Mouse (Mus musculus) heart, adult 2 months (tissue): ENCODE results near the gene Zfp46. TPM values are rescaled to one million over a fixed set of nuclear protein-coding genes. Genes with fewer than 3 reads are reported as not detected.
A peak's percentile ranks its signal among the peaks of the same experiment; 100 is the strongest.

Source experiments
- DNase-seq, 2 experiments: peaks; one replicate each; pipeline ENCODE4 v3.0.0; 2021
- H3K27ac ChIP-seq: fragments of 200-600 bp; 2 replicates; pipeline ENCODE4 v1.8.1; 2022
- H3K27me3 ChIP-seq: fragments of 200-500 bp; 2 replicates; pipeline ENCODE4 v1.6.1; 2012; ENCODE audit warnings: mild to moderate bottlenecking, low read length, inconsistent platforms, mixed read lengths; ENCODE audit not compliant: control insufficient read depth, insufficient read depth
- H3K36me3 ChIP-seq: fragments of 200-500 bp; 2 replicates; pipeline ENCODE4 v1.6.1; 2012; ENCODE audit warnings: low read length, inconsistent platforms; ENCODE audit not compliant: control insufficient read depth, insufficient read depth
- H3K4me1 ChIP-seq: fragments of 200-500 bp; 2 replicates; pipeline ENCODE4 v1.6.1; 2011; ENCODE audit warnings: low read length; ENCODE audit not compliant: control insufficient read depth, insufficient read depth
- H3K4me3 ChIP-seq: fragments of 200-600 bp; 2 replicates; pipeline ENCODE4 v1.8.1; 2022
- H3K79me2 ChIP-seq: fragments of 200-500 bp; replicated peaks from 2 replicates; pipeline ENCODE4 v1.6.1; 2012; ENCODE audit warnings: mild to moderate bottlenecking, inconsistent platforms, low read length, moderate library complexity, mixed read lengths; ENCODE audit not compliant: control insufficient read depth, insufficient read depth
- H3K9ac ChIP-seq: fragments of 200-500 bp; 2 replicates; pipeline ENCODE4 v1.6.1; 2012; ENCODE audit warnings: low read depth, mild to moderate bottlenecking, control low read depth, inconsistent platforms, low read length, mixed read lengths
- CTCF ChIP-seq: fragments of 200-600 bp; IDR thresholded peaks from 2 replicates; pipeline ENCODE4 v1.8.1; 2022; ENCODE audit warnings: antibody characterized with exemption, mild to moderate bottlenecking, moderate library complexity
- EP300 ChIP-seq: fragments of 200-500 bp; IDR thresholded peaks from 2 replicates; pipeline ENCODE4 v1.6.1; 2011; ENCODE audit warnings: low read depth, low read length, control low read depth; ENCODE audit not compliant: insufficient read depth
- POLR2A ChIP-seq: fragments of 200-500 bp; IDR thresholded peaks from 2 replicates; pipeline ENCODE4 v1.6.1; 2011; ENCODE audit warnings: mild to moderate bottlenecking, low read depth, low read length, control low read depth; ENCODE audit not compliant: insufficient read depth
- WGBS: fragments of 180-500 bp; shearing (Covaris S2); methylation state at CpG from one replicate; pipeline ENCODE4 v1.1.7; 2018; 5-methylcytosine and 5-hydroxymethylcytosine counted together
- intact Hi-C: fragments of 180-260 bp; cut with DNase I; formaldehyde crosslinking; loops from one replicate; pipeline ENCODE4 v1.15.1; 2025
- polyA plus RNA-seq: library from polyadenylated mRNA; depleted of rRNA; stranded (reverse); fragments of >200 nt; gene quantifications from 2 replicates; pipeline ENCODE4 v1.2.3, GENCODE M21; 2012
- total RNA-seq, 2 experiments: library from RNA; stranded (reverse); gene quantifications; 2 replicates each; pipeline ENCODE4 v1.2.3; 2021

The Zfp46 gene
- total and polyA plus RNA-seq, 3 experiments: 32.1 to 39.6 (median 33.7) TPM

DNA sequence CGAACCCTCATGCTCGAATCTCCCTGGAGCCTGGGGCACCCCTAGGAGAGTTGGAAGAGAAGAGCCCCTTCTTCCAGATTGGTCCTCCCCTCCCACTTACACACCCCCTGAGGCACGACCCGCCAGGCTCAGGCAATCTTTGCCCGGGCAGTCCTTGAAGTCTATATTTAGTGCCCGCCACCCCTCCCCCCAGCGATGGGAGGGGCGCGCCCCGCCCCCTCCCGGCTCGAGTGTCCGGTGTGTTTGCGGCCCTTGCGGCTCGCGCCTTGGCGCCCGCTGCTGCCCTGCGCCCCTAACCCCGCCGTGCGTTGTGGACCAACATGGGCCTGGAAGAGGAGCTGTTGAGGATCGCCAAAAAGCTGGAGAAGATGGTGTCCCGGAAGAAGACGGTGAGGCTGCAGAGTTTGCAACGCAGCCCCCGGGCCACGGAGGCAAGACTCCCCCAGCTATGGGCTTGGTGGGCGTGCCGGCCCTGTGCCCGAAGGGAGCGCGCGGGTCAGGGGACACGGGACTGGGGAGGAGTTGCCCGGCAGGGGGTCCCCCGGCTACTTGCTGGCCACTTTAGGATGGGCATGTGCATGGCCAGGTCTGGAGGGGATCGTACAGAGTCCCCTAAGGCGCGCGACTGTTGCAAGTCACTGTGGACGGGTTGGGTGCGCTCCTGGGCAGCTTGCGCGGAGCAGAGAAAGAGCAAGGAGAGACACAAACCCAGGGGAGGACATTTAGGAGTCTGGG is 36.6 kb upstream of the Zfp46 start, which contains the start of gene Tcea3:
Tcea3 (plus strand) TSS at position 1 of the 735 bp plus-strand sequence.
- H3K4me1 ChIP-seq: peaks cover 10% of the 10 kb centered on the region
- no peak for TF ChIP-seq EP300
- TF ChIP-seq CTCF: no peak
- peak; percentile 71; the same call in 1 of the 2 replicates for TF ChIP-seq POLR2A
- H3K27ac ChIP-seq: peak within 1 kb of the TSS; percentile 88
- intact Hi-C loops: no loop called here
- H3K79me2 ChIP-seq: no peaks in the 10 kb centered on the region
- H3K36me3 ChIP-seq: no peaks in the 10 kb centered on the region
- peak within 1 kb of the TSS; percentile 74 for H3K4me3 ChIP-seq
- H3K9ac ChIP-seq: peak within 1 kb of the TSS; percentile 76
- H3K27me3 ChIP-seq: no peaks in the 10 kb centered on the region
- WGBS: 1% methylated on average over 46 of the region's 46 CpGs
- DNase-seq: peak; percentile 74

DNA sequence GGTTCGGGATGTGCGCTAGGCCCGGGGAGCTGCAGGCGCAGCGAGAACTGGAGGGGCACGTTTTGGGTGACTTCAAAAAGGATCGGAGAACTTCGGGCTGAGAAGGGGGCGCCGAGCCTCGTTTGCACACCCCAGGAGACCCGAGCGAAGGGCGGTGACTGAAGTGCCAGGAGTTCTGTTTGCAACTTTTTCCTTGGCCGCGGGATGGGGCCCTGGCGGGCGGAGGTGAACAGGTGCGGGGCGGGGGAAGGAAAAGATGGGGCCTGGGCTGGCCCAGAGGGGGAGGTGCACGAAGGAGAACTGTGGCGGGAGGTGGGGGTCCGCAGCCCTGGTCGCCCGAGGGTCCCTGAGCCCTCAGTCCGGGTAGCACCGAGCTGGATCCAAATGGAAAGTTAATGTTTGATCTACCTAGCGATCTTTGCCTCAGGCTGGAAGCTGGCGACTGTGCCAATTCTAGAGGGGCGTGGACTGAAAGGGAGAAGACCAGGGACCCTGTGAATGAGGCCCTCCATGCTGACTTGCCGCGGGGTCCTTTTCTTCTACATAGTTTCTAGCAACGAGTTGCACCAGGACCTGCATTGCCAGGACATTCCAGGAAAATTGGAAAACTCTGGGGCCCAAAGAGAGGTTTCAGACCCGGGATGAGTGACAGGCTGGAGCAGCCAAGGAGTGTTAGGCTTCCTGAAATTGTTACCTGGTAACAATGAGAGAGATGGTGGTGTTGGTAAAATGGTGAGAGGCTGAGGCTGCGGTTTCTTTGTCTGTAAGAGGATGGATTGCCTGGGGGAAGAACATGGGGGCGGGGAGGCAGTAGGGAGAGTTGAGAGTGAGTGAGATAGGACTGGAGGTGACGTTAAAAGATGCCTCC is 35.8 kb upstream of the Zfp46 start:
- intact Hi-C loops: no loop called here
- peak overlapping the region; percentile 76 for H3K9ac ChIP-seq
- DNase-seq: no peak
- H3K36me3 ChIP-seq: no peaks in the 10 kb centered on the region
- H3K27ac ChIP-seq: peak overlapping the region; percentile 88
- H3K4me3 ChIP-seq: peak overlapping the region; percentile 74
- TF ChIP-seq POLR2A (no peak), CTCF (no peak), EP300 (no peak)
- no peaks in the 10 kb centered on the region for H3K79me2 ChIP-seq
- WGBS: 5% methylated on average over 37 of the region's 37 CpGs
- no peaks in the 10 kb centered on the region for H3K27me3 ChIP-seq
- peaks cover 10% of the 10 kb centered on the region for H3K4me1 ChIP-seq

DNA sequence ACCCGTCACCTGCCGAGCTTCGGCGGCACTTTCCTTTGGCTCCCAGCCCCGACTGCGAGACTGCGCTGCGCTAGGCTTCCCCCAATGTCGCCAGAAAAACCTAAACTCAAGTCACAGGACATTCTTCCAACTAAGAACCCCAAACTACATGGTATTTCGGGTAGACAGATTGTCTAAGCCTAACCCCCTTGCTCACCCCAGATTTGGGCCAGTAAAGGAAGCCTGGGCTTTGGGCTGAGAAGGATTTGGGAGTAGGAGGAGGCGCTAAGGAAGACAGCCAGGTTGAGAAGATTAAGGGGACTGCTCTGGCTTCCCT is 35.2 kb upstream of the Zfp46 start:
- intact Hi-C loops: no loop called here
- DNase-seq: no peak

DNA sequence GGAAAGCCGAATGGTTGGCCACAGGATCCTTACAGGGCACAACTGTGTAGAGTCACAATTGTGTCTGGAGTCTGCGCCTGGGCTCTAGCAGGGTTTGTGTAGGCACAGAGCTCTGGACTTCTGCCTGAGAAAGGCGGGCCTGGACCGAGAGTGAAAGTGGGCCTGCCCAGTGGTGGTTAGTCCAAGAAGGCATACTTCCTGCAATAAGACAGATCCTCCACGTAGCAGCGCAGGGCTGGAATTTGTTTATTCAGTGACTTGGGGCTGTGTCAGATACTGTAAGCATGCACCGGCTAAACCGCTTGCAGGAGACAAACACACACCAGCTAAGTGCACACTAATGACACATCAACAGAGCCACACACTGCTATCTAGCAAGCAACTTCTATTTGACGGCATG is 34.7 kb upstream of the Zfp46 start:
- intact Hi-C loops: no loop called here
- Histone ChIP-seq H3K9ac (0 out of 2 replicates have a peak overlapping the region, but pooled peaks have one; percentile 17), H3K4me3 (no peak overlapping the region), H3K36me3 (no peaks in the 10 kb centered on the region), H3K27me3 (no peaks in the 10 kb centered on the region), H3K79me2 (no peaks in the 10 kb centered on the region), H3K27ac (peak overlapping the region; percentile 39), H3K4me1 (peaks cover 10% of the 10 kb centered on the region)
- peak; percentile 73 to 81 for DNase-seq
- 18% methylated on average over 9 of the region's 9 CpGs for WGBS
- TF ChIP-seq POLR2A (peak; percentile 26; the same call in 1 of the 2 replicates), EP300 (no peak)

More for the DNA sequence above, 35.2 kb upstream of the Zfp46 start:
- Histone ChIP-seq H3K4me3 (peak overlapping the region; percentile 74; the same call in 1 of the 2 replicates), H3K36me3 (no peaks in the 10 kb centered on the region), H3K27me3 (no peaks in the 10 kb centered on the region), H3K27ac (peak overlapping the region; percentile 39), H3K79me2 (no peaks in the 10 kb centered on the region), H3K9ac (no peak overlapping the region), H3K4me1 (peaks cover 10% of the 10 kb centered on the region)
- TF ChIP-seq CTCF (no peak), POLR2A (no peak), EP300 (no peak)
- WGBS: 22% methylated on average over 11 of the region's 11 CpGs

DNA sequence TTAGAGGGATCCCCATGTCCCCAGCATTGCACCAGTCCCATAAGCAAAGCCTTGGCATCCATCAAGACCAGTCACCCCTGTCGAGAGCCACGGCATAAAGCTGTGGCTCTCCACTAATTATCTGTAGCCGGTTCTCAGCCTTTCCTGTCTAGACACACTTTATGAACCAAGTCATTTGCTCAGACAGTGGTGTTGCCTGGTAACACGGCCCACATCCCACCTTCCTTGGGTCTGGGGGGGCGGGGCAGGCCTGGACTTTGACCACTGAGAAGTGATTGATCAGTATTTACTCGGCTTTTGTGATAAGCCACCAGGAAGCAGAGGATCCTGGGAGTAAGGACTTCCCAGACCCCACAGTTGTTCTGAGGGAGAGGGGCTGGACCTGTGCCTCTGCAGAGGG is 28.6 kb upstream of the Zfp46 start:
- Histone ChIP-seq H3K27ac (no peak overlapping the region), H3K79me2 (no peaks in the 10 kb centered on the region), H3K4me1 (peaks cover 4% of the 10 kb centered on the region; the same call in 1 of the 2 replicates), H3K27me3 (no peaks in the 10 kb centered on the region), H3K4me3 (no peak overlapping the region), H3K9ac (no peak overlapping the region), H3K36me3 (no peaks in the 10 kb centered on the region)
- 45% methylated on average over 6 of the region's 6 CpGs for WGBS
- no peak for TF ChIP-seq CTCF
- no peak for TF ChIP-seq EP300
- TF ChIP-seq POLR2A: no peak
- DNase-seq: no peak
- intact Hi-C loops: no loop called here

DNA sequence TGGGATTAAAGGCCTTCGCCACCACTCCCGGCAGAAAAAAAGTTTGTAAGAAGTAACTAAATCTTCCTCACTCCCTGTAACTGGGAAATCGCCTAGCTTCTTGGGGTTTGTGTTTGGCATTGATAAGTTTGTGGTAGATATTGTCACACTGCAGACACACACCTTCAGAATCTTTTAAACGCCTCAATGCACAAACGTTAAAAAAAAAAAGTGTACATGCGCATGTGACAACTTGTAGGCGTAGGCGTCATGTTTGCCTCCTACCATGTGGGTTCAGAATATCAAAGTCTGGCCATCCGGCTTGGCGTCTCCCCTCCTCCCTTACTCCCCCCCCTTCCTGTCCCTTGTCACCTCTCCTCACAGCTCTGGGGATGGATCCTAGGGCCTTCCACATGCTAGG is 27.8 kb upstream of the Zfp46 start:
- no peak for DNase-seq
- no peak overlapping the region for H3K9ac ChIP-seq
- intact Hi-C loops: no loop called here
- no peak overlapping the region for H3K4me3 ChIP-seq
- no peaks in the 10 kb centered on the region for H3K27me3 ChIP-seq
- TF ChIP-seq CTCF (no peak), EP300 (no peak), POLR2A (no peak)
- no peaks in the 10 kb centered on the region for H3K36me3 ChIP-seq
- H3K4me1 ChIP-seq: peaks cover 6% of the 10 kb centered on the region
- H3K27ac ChIP-seq: no peak overlapping the region
- no peaks in the 10 kb centered on the region for H3K79me2 ChIP-seq
- 54% methylated on average over 10 of the region's 10 CpGs for WGBS
